Mouse (Mus musculus): ENCODE data around the gene Prss36.
A peak's percentile ranks its signal among the peaks of the same experiment; 100 is the strongest.

GRCm38 (mm10) chr7:127929923-127930322 is 16.6 kb downstream of the Prss36 start, which contains the start of gene Prss8:
- TF ChIP-seq CTCF (IDR thresholded peaks at IDR 0.05; ENCODE audit: insufficient read depth, low read length) (no peak), POLR2A (IDR thresholded peaks at IDR 0.05; ENCODE audit: borderline replicate concordance, extremely low read depth, low read depth, low read length) (peak; percentile 92; the same call in 1 of the 2 replicates)
